Mouse (Mus musculus): ENCODE results near the gene Syne2.

Syne2 gene

GRCm38 (mm10) chr12:75995086-75995485 lies 177.2 kb downstream of the Syne2 start:
- in situ Hi-C loops (cut with MboI; ENCODE audit: low pct_unique_long_range_greater_than_20kb in 1 of 2, low sequenced_read_pairs in 2 of 2, unreplicated experiment in 1 of 2): no loop called here

- in situ Hi-C loops (cut with MboI; ENCODE audit: low pct_unique_long_range_greater_than_20kb in 1 of 2, low sequenced_read_pairs in 2 of 2, unreplicated experiment in 1 of 2): no loop called here
Observed at GRCm38 (mm10) chr12:75997547-75997946, 179.6 kb downstream of the Syne2 start.

GRCm38 (mm10) chr12:75998416-75998815 lies 180.5 kb downstream of the Syne2 start:
- in situ Hi-C loops (cut with MboI; ENCODE audit: low pct_unique_long_range_greater_than_20kb in 1 of 2, low sequenced_read_pairs in 2 of 2, unreplicated experiment in 1 of 2): no loop called here

GRCm38 (mm10) chr12:76004697-76005249 lies 186.8 kb downstream of the Syne2 start:
- in situ Hi-C loops (cut with MboI; ENCODE audit: low pct_unique_long_range_greater_than_20kb in 1 of 2, low sequenced_read_pairs in 2 of 2, unreplicated experiment in 1 of 2): loop anchor here (25.0 kb wide), 2 partner anchors 183 to 333 kb away; partner anchors contain the start of gene Esr2 (in 1 of the 2)

GRCm38 (mm10) chr12:76008991-76009390 lies 191.1 kb downstream of the Syne2 start:
- in situ Hi-C loops (cut with MboI; ENCODE audit: low pct_unique_long_range_greater_than_20kb in 1 of 2, low sequenced_read_pairs in 2 of 2, unreplicated experiment in 1 of 2): loop anchor here (25.0 kb wide), 2 partner anchors 178 to 328 kb away; partner anchors contain the start of gene Esr2 (in 1 of the 2)

- in situ Hi-C loops (cut with MboI; ENCODE audit: low pct_unique_long_range_greater_than_20kb in 1 of 2, low sequenced_read_pairs in 2 of 2, unreplicated experiment in 1 of 2): loop anchor here (10.0 to 25.0 kb wide), 3 partner anchors 162 to 325 kb away; partner anchors contain the start of gene Esr2 (in 2 of the 2)
Observed at GRCm38 (mm10) chr12:76012789-76013188, 194.9 kb downstream of the Syne2 start.

- in situ Hi-C loops (cut with MboI; ENCODE audit: low pct_unique_long_range_greater_than_20kb in 1 of 2, low sequenced_read_pairs in 2 of 2, unreplicated experiment in 1 of 2): loop anchor here (10.0 to 25.0 kb wide), 3 partner anchors 161 to 324 kb away; partner anchors contain the start of gene Esr2 (in 2 of the 2)
Observed at GRCm38 (mm10) chr12:76013480-76013879, 195.5 kb downstream of the Syne2 start.

- in situ Hi-C loops (cut with MboI; ENCODE audit: low pct_unique_long_range_greater_than_20kb in 1 of 2, low sequenced_read_pairs in 2 of 2, unreplicated experiment in 1 of 2): loop anchor here (10.0 to 25.0 kb wide), 3 partner anchors 160 to 322 kb away; partner anchors contain the start of gene Esr2 (in 2 of the 2)
Observed at GRCm38 (mm10) chr12:76015026-76015425, 197.1 kb downstream of the Syne2 start.

- in situ Hi-C loops (cut with MboI; ENCODE audit: low pct_unique_long_range_greater_than_20kb in 1 of 2, low sequenced_read_pairs in 2 of 2, unreplicated experiment in 1 of 2): loop anchor here (10.0 to 25.0 kb wide), 3 partner anchors 159 to 322 kb away; partner anchors contain the start of gene Esr2 (in 2 of the 2)
Observed at GRCm38 (mm10) chr12:76015489-76015888, 197.6 kb downstream of the Syne2 start.

- in situ Hi-C loops (cut with MboI; ENCODE audit: low pct_unique_long_range_greater_than_20kb in 1 of 2, low sequenced_read_pairs in 2 of 2, unreplicated experiment in 1 of 2): loop anchor here (10.0 to 25.0 kb wide), 3 partner anchors 158 to 321 kb away; partner anchors contain the start of gene Esr2 (in 2 of the 2)
Observed at GRCm38 (mm10) chr12:76016123-76017101, 198.5 kb downstream of the Syne2 start.

GRCm38 (mm10) chr12:76018640-76019039 lies 200.7 kb downstream of the Syne2 start:
- in situ Hi-C loops (cut with MboI; ENCODE audit: low pct_unique_long_range_greater_than_20kb in 1 of 2, low sequenced_read_pairs in 2 of 2, unreplicated experiment in 1 of 2): loop anchor here (10.0 to 25.0 kb wide), 3 partner anchors 156 to 319 kb away; partner anchors contain the start of gene Esr2 (in 2 of the 2)

GRCm38 (mm10) chr12:76042301-76042700 lies 224.4 kb downstream of the Syne2 start:
- in situ Hi-C loops (cut with MboI; ENCODE audit: low pct_unique_long_range_greater_than_20kb in 1 of 2, low sequenced_read_pairs in 2 of 2, unreplicated experiment in 1 of 2): no loop called here

- in situ Hi-C loops (cut with MboI; ENCODE audit: low pct_unique_long_range_greater_than_20kb in 1 of 2, low sequenced_read_pairs in 2 of 2, unreplicated experiment in 1 of 2): no loop called here
Observed at GRCm38 (mm10) chr12:76046561-76046960, 228.6 kb downstream of the Syne2 start.

- in situ Hi-C loops (cut with MboI; ENCODE audit: low pct_unique_long_range_greater_than_20kb in 1 of 2, low sequenced_read_pairs in 2 of 2, unreplicated experiment in 1 of 2): no loop called here
Observed at GRCm38 (mm10) chr12:76047921-76048320, 230.0 kb downstream of the Syne2 start.

- in situ Hi-C loops (cut with MboI; ENCODE audit: low pct_unique_long_range_greater_than_20kb in 1 of 2, low sequenced_read_pairs in 2 of 2, unreplicated experiment in 1 of 2): no loop called here
Observed at GRCm38 (mm10) chr12:76048672-76049071, 230.7 kb downstream of the Syne2 start.

- in situ Hi-C loops (cut with MboI; ENCODE audit: low pct_unique_long_range_greater_than_20kb in 1 of 2, low sequenced_read_pairs in 2 of 2, unreplicated experiment in 1 of 2): no loop called here
Observed at GRCm38 (mm10) chr12:76049343-76049742, 231.4 kb downstream of the Syne2 start.

GRCm38 (mm10) chr12:76051879-76052278 lies 233.9 kb downstream of the Syne2 start:
- in situ Hi-C loops (cut with MboI; ENCODE audit: low pct_unique_long_range_greater_than_20kb in 1 of 2, low sequenced_read_pairs in 2 of 2, unreplicated experiment in 1 of 2): no loop called here

- in situ Hi-C loops (cut with MboI; ENCODE audit: low pct_unique_long_range_greater_than_20kb in 1 of 2, low sequenced_read_pairs in 2 of 2, unreplicated experiment in 1 of 2): no loop called here
Observed at GRCm38 (mm10) chr12:76054653-76055052, 236.7 kb downstream of the Syne2 start.

GRCm38 (mm10) chr12:76063001-76063400 lies 245.1 kb downstream of the Syne2 start:
- in situ Hi-C loops (cut with MboI; ENCODE audit: low pct_unique_long_range_greater_than_20kb in 1 of 2, low sequenced_read_pairs in 2 of 2, unreplicated experiment in 1 of 2): no loop called here
